Mouse (Mus musculus): Measurements from ENCODE around the gene Synrg. TPM values are rescaled to one million over a fixed set of nuclear protein-coding genes. Genes with fewer than 3 reads are reported as not detected.

Gene Synrg
- polyA plus RNA-seq, 1 experiment from 2014 or later = 29.2 TPM

GRCm38 (mm10) chr11:84016810-84017508, 52.7 kb downstream of the Synrg start:
- H3K4me3 ChIP-seq = no peak overlapping the region
- 91% methylated on average over 7 of the region's 7 CpGs for WGBS
- peaks cover 10% of the 10 kb centered on the region for H3K4me1 ChIP-seq
- H3K36me3 ChIP-seq = peaks cover 51% of the 10 kb centered on the region
- H3K4me2 ChIP-seq (replicated peaks) = no peak overlapping the region
- ATAC-seq (ENCODE audit: low FRiP score) = no peak
- no peaks in the 10 kb centered on the region for H3K27me3 ChIP-seq
- H3K27ac ChIP-seq = no peak overlapping the region
- no peaks in the 10 kb centered on the region for H3K9me3 ChIP-seq (replicated peaks)
- H3K9ac ChIP-seq = no peak overlapping the region

- Histone ChIP-seq H3K27ac (no peak overlapping the region), H3K4me1 (no peaks in the 10 kb centered on the region), H3K4me2 (replicated peaks) (no peak overlapping the region), H3K27me3 (no peaks in the 10 kb centered on the region), H3K9ac (no peak overlapping the region), H3K4me3 (no peak overlapping the region), H3K9me3 (replicated peaks) (no peaks in the 10 kb centered on the region), H3K36me3 (peaks cover 88% of the 10 kb centered on the region)
- WGBS = 92% methylated on average over 5 of the region's 5 CpGs
- no peak for ATAC-seq (ENCODE audit: low FRiP score)
These were observed 63.0 kb downstream of the Synrg start for GRCm38 (mm10) chr11:84027231-84027630.

GRCm38 (mm10) chr11:84028271-84029028, 64.2 kb downstream of the Synrg start:
- H3K4me2 ChIP-seq (replicated peaks) = no peak overlapping the region
- no peaks in the 10 kb centered on the region for H3K9me3 ChIP-seq (replicated peaks)
- peaks cover 88% of the 10 kb centered on the region for H3K36me3 ChIP-seq

GRCm38 (mm10) chr11:84031971-84032370, 67.7 kb downstream of the Synrg start:
- Histone ChIP-seq H3K4me3 (no peak overlapping the region), H3K4me2 (replicated peaks) (no peak overlapping the region), H3K27ac (no peak overlapping the region), H3K27me3 (no peaks in the 10 kb centered on the region), H3K9ac (no peak overlapping the region), H3K4me1 (no peaks in the 10 kb centered on the region), H3K36me3 (peaks cover 70% of the 10 kb centered on the region), H3K9me3 (replicated peaks) (no peaks in the 10 kb centered on the region)
- ATAC-seq (ENCODE audit: low FRiP score) = no peak
- 55% methylated on average over 9 of the region's 9 CpGs for WGBS

More at GRCm38 (mm10) chr11:84028271-84029028, 64.2 kb downstream of the Synrg start:
- H3K27ac ChIP-seq = no peak overlapping the region
- H3K4me3 ChIP-seq = no peak overlapping the region
- H3K27me3 ChIP-seq = no peaks in the 10 kb centered on the region
- H3K9ac ChIP-seq = no peak overlapping the region
- no peak for ATAC-seq (ENCODE audit: low FRiP score)
- H3K4me1 ChIP-seq = no peaks in the 10 kb centered on the region
- WGBS = 85% methylated on average over 9 of the region's 9 CpGs

GRCm38 (mm10) chr11:84032559-84032958, 68.3 kb downstream of the Synrg start:
- Histone ChIP-seq H3K27me3 (no peaks in the 10 kb centered on the region), H3K9me3 (replicated peaks) (no peaks in the 10 kb centered on the region), H3K4me3 (no peak overlapping the region), H3K4me2 (replicated peaks) (no peak overlapping the region), H3K4me1 (no peaks in the 10 kb centered on the region), H3K27ac (no peak overlapping the region), H3K9ac (no peak overlapping the region), H3K36me3 (peaks cover 65% of the 10 kb centered on the region)
- ATAC-seq (ENCODE audit: low FRiP score) = no peak
- WGBS = 81% methylated on average over 5 of the region's 5 CpGs

GRCm38 (mm10) chr11:84033671-84034070, 69.4 kb downstream of the Synrg start:
- H3K4me1 ChIP-seq = no peaks in the 10 kb centered on the region
- H3K36me3 ChIP-seq = peaks cover 60% of the 10 kb centered on the region
- H3K9ac ChIP-seq = no peak overlapping the region
- no peaks in the 10 kb centered on the region for H3K27me3 ChIP-seq
- no peak for ATAC-seq (ENCODE audit: low FRiP score)
- H3K9me3 ChIP-seq (replicated peaks) = no peaks in the 10 kb centered on the region
- WGBS = 79% methylated on average over 5 of the region's 5 CpGs
- no peak overlapping the region for H3K4me3 ChIP-seq
- no peak overlapping the region for H3K27ac ChIP-seq
- no peak overlapping the region for H3K4me2 ChIP-seq (replicated peaks)

- H3K4me2 ChIP-seq (replicated peaks) = no peak overlapping the region
- ATAC-seq (ENCODE audit: low FRiP score) = no peak
- 78% methylated on average over 6 of the region's 6 CpGs for whole genome bisulfite sequencing
- no peak overlapping the region for H3K9ac ChIP-seq
- H3K4me3 ChIP-seq = no peak overlapping the region
- H3K4me1 ChIP-seq = peaks cover 30% of the 10 kb centered on the region
- H3K36me3 ChIP-seq = peaks cover 31% of the 10 kb centered on the region
- H3K9me3 ChIP-seq (replicated peaks) = no peaks in the 10 kb centered on the region
- no peaks in the 10 kb centered on the region for H3K27me3 ChIP-seq
- H3K27ac ChIP-seq = no peak overlapping the region
These were observed 76.4 kb downstream of the Synrg start for GRCm38 (mm10) chr11:84040621-84041020.

GRCm38 (mm10) chr11:84042808-84043762, 78.9 kb downstream of the Synrg start:
- peak; percentile 91 for ATAC-seq (ENCODE audit: low FRiP score)
- 28% methylated on average over 14 of the region's 14 CpGs for WGBS
- H3K4me3 ChIP-seq = no peak overlapping the region

GRCm38 (mm10) chr11:84044988-84045387, 80.8 kb downstream of the Synrg start:
- 0 out of 2 replicates have a peak, but pooled peaks cover 7% of the 10 kb centered on the region for H3K27me3 ChIP-seq
- H3K9ac ChIP-seq = no peak overlapping the region
- H3K4me3 ChIP-seq = no peak overlapping the region
- no peaks in the 10 kb centered on the region for H3K9me3 ChIP-seq (replicated peaks)
- 38% methylated on average over 1 of the region's 1 CpGs for WGBS
- ATAC-seq (ENCODE audit: low FRiP score) = no peak
- peaks cover 11% of the 10 kb centered on the region for H3K36me3 ChIP-seq
- H3K4me2 ChIP-seq (replicated peaks) = no peak overlapping the region
- H3K4me1 ChIP-seq = peaks cover 41% of the 10 kb centered on the region
- no peak overlapping the region for H3K27ac ChIP-seq

More at GRCm38 (mm10) chr11:84042808-84043762, 78.9 kb downstream of the Synrg start:
- 0 out of 2 replicates have a peak, but pooled peaks cover 7% of the 10 kb centered on the region for H3K27me3 ChIP-seq
- H3K9me3 ChIP-seq (replicated peaks) = no peaks in the 10 kb centered on the region
- peak overlapping the region; percentile 89 for H3K27ac ChIP-seq
- no peak overlapping the region for H3K9ac ChIP-seq
- peak overlapping the region; percentile 19; the same call in 1 of the 2 replicates for H3K4me2 ChIP-seq (replicated peaks)
- H3K36me3 ChIP-seq = peaks cover 21% of the 10 kb centered on the region
- peaks cover 35% of the 10 kb centered on the region for H3K4me1 ChIP-seq

- ATAC-seq (ENCODE audit: low FRiP score) = no peak
- Histone ChIP-seq H3K9me3 (replicated peaks) (no peaks in the 10 kb centered on the region), H3K4me3 (no peak overlapping the region), H3K36me3 (no peaks in the 10 kb centered on the region), H3K4me1 (peaks cover 37% of the 10 kb centered on the region), H3K4me2 (replicated peaks) (no peak overlapping the region), H3K27ac (no peak overlapping the region), H3K9ac (no peak overlapping the region), H3K27me3 (0 out of 2 replicates have a peak, but pooled peaks cover 7% of the 10 kb centered on the region)
- 64% methylated on average over 4 of the region's 4 CpGs for WGBS
These were observed 83.0 kb downstream of the Synrg start for GRCm38 (mm10) chr11:84047270-84047669.

- no peak for ATAC-seq (ENCODE audit: low FRiP score)
- H3K4me2 ChIP-seq (replicated peaks) = no peak overlapping the region
- no peak overlapping the region for H3K4me3 ChIP-seq
- no peaks in the 10 kb centered on the region for H3K36me3 ChIP-seq
- peaks cover 28% of the 10 kb centered on the region for H3K4me1 ChIP-seq
- H3K27me3 ChIP-seq = 0 out of 2 replicates have a peak, but pooled peaks cover 7% of the 10 kb centered on the region
- no peak overlapping the region for H3K27ac ChIP-seq
- WGBS = 69% methylated on average over 10 of the region's 10 CpGs
- H3K9me3 ChIP-seq (replicated peaks) = no peaks in the 10 kb centered on the region
- no peak overlapping the region for H3K9ac ChIP-seq
These were observed 84.2 kb downstream of the Synrg start for GRCm38 (mm10) chr11:84048411-84048810.

GRCm38 (mm10) chr11:84053055-84053454, 88.8 kb downstream of the Synrg start:
- Histone ChIP-seq H3K9me3 (replicated peaks) (0 out of 2 replicates have a peak, but pooled peaks cover 6% of the 10 kb centered on the region), H3K4me1 (peaks cover 17% of the 10 kb centered on the region), H3K4me3 (no peak overlapping the region), H3K27me3 (no peaks in the 10 kb centered on the region), H3K9ac (no peak overlapping the region), H3K4me2 (replicated peaks) (no peak overlapping the region), H3K27ac (no peak overlapping the region), H3K36me3 (no peaks in the 10 kb centered on the region)
- no peak for ATAC-seq (ENCODE audit: low FRiP score)
- 87% methylated on average over 7 of the region's 7 CpGs for WGBS
